Mouse (Mus musculus) hindbrain, embryonic 10.5 days (tissue): Measurements from ENCODE around the gene Specc1. TPM values are rescaled to one million over a fixed set of nuclear protein-coding genes. Genes with fewer than 3 reads are reported as not detected.
A peak's percentile ranks its signal among the peaks of the same experiment; 100 is the strongest.

ENCODE experiments used
- DNase-seq: peaks from one replicate; pipeline ENCODE4 v3.0.0-alpha.2; 2017; ENCODE audit warnings: low spot score
- H3K27ac ChIP-seq: fragments of 300-500 bp; sonication (generic); 2 replicates; pipeline ENCODE4 v1.5.1; 2016; ENCODE audit warnings: mild to moderate bottlenecking, moderate library complexity
- H3K27me3 ChIP-seq: fragments of 300-500 bp; sonication (generic); 2 replicates; pipeline ENCODE4 v1.6.1; 2016; ENCODE audit warnings: mild to moderate bottlenecking; ENCODE audit not compliant: poor library complexity, insufficient read depth, severe bottlenecking
- H3K36me3 ChIP-seq: fragments of 300-500 bp; sonication (generic); 2 replicates; pipeline ENCODE4 v1.6.1; 2016; ENCODE audit warnings: mild to moderate bottlenecking, moderate library complexity
- H3K4me1 ChIP-seq: fragments of 300-500 bp; sonication (generic); replicated peaks from 2 replicates; pipeline ENCODE4 v1.6.1; 2016; ENCODE audit warnings: mild to moderate bottlenecking
- H3K4me3 ChIP-seq: fragments of 300-500 bp; sonication (generic); 2 replicates; pipeline ENCODE4 v1.5.1; 2016; ENCODE audit warnings: mild to moderate bottlenecking, moderate library complexity
- H3K9me3 ChIP-seq: fragments of 300-500 bp; sonication (generic); 2 replicates; pipeline ENCODE4 v1.6.1; 2016; ENCODE audit warnings: mild to moderate bottlenecking, moderate library complexity
- WGBS: fragments of 180-500 bp; shearing (Covaris S2); methylation state at CpG from one replicate; pipeline ENCODE4 v1.1.7; 2016; 5-methylcytosine and 5-hydroxymethylcytosine counted together
- polyA plus RNA-seq: library from polyadenylated mRNA; unstranded; fragments of >200 nt; fragmentation: Nextera tagmentation; extraction: Ambion mirVana; gene quantifications from 2 replicates; pipeline ENCODE4 v1.2.1, GENCODE M21; 2016

Specc1 gene
- polyA plus RNA-seq, 1 experiment from 2014 or later, result 14.5 TPM

DNA sequence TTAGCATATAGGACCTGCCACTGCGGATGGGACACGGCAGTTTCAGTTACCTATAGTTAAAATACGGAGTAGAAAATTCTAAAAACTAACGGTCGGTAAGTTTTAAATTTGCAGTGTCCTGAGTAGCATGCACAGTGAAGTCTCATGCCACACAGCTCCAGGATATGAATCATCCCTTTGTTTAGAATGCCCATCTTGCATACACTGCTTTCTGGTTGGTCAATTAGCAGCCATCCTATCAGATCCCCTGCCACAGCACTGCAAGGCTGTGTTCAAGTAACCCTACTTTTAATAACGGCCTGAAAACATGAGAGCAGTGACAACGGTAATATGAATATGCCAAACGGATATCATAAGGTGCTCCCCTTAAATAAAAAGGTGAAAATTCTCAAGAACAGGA is 118.0 kb downstream of the Specc1 start:
- 91% methylated on average over 8 of the region's 8 CpGs for WGBS
- no peak for DNase-seq
- H3K36me3 ChIP-seq, result no peaks in the 10 kb centered on the region
- H3K27me3 ChIP-seq, result peaks cover 4% of the 10 kb centered on the region; the same call in 1 of the 2 replicates
- no peaks in the 10 kb centered on the region for H3K9me3 ChIP-seq
- no peak overlapping the region for H3K27ac ChIP-seq
- peaks cover 22% of the 10 kb centered on the region for H3K4me1 ChIP-seq
- no peak overlapping the region for H3K4me3 ChIP-seq

DNA sequence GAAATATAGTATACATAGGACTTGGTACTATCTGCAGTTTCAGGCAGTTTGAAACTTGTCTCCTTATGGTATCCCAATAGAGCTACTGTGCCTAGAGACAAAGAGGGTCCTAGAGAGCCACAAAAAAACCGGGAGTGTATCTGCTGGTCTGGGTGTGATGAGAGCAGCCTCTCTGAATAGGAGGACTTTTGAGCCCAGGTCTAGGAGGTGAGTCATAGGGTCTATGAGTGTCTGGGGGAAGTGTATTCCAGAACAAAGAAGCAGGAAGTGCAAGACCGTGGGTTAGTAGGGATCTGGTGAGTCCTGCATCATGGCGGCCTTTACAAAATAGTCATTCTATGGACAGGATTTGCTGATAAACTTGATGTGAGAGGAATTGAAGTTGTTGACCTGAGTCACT is 118.5 kb downstream of the Specc1 start:
- 90% methylated on average over 3 of the region's 3 CpGs for WGBS
- Histone ChIP-seq H3K9me3 (no peaks in the 10 kb centered on the region), H3K27me3 (peaks cover 4% of the 10 kb centered on the region; the same call in 1 of the 2 replicates), H3K4me1 (peaks cover 17% of the 10 kb centered on the region), H3K36me3 (no peaks in the 10 kb centered on the region), H3K4me3 (no peak overlapping the region), H3K27ac (no peak overlapping the region)
- DNase-seq, result no peak

DNA sequence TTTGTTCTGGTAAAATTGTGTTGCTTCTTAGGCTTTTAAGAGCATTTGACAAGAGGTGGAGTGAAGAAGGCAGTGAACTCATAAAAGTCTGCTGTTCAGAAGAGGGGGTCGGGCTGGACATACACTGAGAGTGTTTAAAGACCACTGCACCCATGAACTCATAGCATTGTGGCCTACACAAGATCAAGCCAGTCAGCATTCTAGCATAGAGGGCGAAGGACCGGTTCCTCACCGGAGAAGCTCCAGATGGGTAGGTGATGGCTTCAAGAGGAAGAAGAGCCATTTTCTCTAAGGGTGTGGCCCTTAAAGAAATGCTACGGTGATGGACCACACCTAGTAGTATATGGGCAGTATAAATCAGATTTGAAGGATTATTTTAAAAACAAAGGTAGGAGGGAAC is 119.0 kb downstream of the Specc1 start:
- no peak overlapping the region for H3K4me3 ChIP-seq
- no peak for DNase-seq
- H3K36me3 ChIP-seq, result no peaks in the 10 kb centered on the region
- 94% methylated on average over 5 of the region's 5 CpGs for WGBS
- no peak overlapping the region for H3K27ac ChIP-seq
- peaks cover 13% of the 10 kb centered on the region for H3K4me1 ChIP-seq
- no peaks in the 10 kb centered on the region for H3K9me3 ChIP-seq
- peaks cover 4% of the 10 kb centered on the region; the same call in 1 of the 2 replicates for H3K27me3 ChIP-seq

DNA sequence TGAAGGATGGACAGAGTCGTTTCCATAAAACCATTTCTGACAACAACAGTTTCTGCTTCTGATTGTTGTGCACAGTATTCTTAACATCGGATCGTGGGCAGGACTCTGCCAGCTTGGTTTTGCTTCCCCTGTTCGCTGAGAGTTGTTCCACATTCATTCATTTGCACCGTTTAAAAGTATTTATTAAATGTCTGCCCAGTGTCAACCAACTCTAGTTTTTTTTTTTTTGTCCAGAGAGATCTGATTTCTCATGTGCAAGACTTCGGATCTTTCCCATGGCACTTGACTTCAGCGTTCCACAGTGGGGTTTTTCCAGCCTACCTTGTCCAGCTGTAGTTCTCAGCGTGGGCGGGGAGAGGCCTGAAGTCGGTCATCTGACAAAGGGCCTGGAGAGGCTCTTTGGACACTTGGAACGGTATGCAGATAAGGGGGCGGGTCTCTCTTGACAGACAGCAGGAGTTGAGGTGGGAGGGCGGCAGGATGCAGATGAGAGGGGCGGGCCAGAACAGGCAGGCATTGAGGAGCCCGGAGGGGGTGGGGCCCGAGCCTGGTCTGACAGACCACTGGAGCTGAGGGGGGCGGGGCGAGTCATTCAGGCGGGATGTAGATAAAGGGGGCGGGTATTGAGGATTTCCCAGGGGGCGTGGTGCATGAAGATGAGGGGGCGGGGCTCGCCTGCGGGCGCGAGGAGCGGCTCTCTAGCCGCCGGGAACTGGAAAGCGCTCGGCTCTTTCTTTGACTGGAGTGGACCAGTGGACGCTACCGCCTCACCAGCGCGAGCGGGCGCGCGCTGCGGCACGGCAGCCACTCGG is 120.0 kb downstream of the Specc1 start:
- WGBS, result 6% methylated on average over 42 of the region's 42 CpGs
- H3K36me3 ChIP-seq, result no peaks in the 10 kb centered on the region
- peak; percentile 100 for DNase-seq
- peaks cover 13% of the 10 kb centered on the region for H3K4me1 ChIP-seq
- peak overlapping the region; percentile 86 for H3K4me3 ChIP-seq
- peaks cover 4% of the 10 kb centered on the region; the same call in 1 of the 2 replicates for H3K27me3 ChIP-seq
- H3K9me3 ChIP-seq, result no peaks in the 10 kb centered on the region
- H3K27ac ChIP-seq, result peak overlapping the region; percentile 97

DNA sequence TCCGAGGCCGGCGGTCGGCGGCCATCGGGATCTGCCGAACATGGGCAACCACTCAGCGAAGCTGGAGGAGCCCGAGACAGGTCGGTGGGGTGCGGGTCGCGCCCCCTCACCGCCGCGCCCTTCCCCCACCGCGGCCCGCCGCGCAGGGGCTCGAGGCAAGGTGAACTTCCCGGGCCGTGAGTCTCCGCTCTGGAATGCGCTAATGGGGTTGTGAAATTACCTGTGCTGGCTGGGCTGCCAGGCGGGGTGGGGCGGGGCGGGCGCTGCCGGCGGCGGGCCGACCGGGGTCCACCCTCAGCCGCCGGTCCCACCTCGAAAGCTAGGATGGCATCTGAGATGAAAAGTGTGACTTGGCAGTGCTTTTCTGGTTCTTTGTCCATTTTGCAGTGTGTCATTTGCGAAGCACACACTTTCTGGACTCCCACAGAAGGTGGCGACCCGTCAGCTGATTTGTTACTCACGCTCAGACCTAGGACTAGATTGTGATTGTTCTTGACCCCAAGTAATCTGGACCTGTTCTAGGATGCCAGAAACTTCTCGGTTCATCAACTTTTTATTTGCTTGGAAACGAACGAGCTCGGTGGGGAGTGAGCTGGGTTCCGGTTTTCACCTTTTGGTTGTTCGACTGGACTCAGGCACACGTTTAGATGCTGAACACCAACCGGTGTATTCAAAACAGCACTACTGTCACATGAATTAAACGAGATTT is 120.7 kb downstream of the Specc1 start:
- peak overlapping the region; percentile 86 for H3K4me3 ChIP-seq
- no peak for DNase-seq
- H3K27me3 ChIP-seq, result peaks cover 4% of the 10 kb centered on the region; the same call in 1 of the 2 replicates
- no peaks in the 10 kb centered on the region for H3K9me3 ChIP-seq
- peak overlapping the region; percentile 97 for H3K27ac ChIP-seq
- no peaks in the 10 kb centered on the region for H3K36me3 ChIP-seq
- 1% methylated on average over 51 of the region's 51 CpGs for WGBS
- peaks cover 13% of the 10 kb centered on the region for H3K4me1 ChIP-seq

DNA sequence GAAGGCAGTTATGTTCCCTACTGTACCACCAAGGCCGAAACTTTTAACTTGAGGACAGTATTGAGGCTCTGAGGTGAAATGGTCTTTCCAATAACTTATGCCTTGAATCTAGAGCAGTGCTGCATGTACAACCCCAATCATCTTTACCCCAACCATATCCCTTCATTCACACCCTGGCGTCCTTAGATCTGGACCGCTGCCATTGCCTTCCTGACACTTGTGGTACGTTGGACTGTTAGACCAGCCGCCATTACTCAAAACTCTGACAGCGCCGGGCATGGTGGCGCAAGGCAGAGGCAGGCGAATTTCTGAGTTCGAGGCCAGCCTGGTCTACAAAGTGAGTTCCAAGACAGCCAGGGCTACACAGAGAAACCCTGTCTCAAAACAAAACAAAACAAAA is 121.8 kb downstream of the Specc1 start:
- Histone ChIP-seq H3K9me3 (no peaks in the 10 kb centered on the region), H3K36me3 (no peaks in the 10 kb centered on the region), H3K27me3 (peaks cover 4% of the 10 kb centered on the region; the same call in 1 of the 2 replicates), H3K4me3 (peak overlapping the region; percentile 86; the same call in 1 of the 2 replicates), H3K4me1 (peaks cover 13% of the 10 kb centered on the region), H3K27ac (no peak overlapping the region)
- WGBS, result 95% methylated on average over 10 of the region's 10 CpGs
- no peak for DNase-seq

DNA sequence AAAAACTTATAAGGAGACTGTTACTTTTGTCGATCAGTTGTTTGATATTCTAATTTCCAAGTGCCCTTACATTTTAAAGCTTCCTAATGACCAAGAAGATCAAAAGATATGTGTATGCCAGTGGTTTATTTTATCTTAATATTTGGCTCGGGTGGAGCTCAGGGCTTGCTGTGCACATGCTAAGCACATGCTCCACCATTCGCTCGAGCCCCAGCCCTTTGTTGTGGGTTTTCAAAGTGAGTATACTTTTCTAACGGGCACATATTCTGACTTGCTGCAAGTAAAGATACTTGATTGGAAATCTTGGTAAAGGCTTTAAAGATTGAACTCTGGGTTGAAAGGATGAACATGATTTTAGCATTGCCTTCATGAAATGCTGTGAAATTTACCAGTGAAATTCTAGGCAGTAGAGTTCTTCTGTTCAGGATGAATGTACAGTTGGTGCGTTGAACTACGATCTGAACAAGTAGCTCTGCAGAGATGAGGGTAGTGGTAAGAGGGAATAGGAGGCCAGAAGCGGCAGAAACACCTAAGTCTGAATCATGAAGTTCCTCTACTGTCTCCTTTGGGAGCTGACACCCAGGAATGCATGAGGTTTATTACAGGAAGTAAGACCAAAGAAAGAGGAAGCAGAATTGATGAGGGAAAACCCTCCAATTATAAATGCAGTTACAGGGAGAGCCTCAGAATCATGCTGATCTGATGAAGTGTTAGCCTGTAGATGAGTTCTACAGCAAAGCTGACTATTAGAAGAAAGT is 122.7 kb downstream of the Specc1 start:
- no peak for DNase-seq

DNA sequence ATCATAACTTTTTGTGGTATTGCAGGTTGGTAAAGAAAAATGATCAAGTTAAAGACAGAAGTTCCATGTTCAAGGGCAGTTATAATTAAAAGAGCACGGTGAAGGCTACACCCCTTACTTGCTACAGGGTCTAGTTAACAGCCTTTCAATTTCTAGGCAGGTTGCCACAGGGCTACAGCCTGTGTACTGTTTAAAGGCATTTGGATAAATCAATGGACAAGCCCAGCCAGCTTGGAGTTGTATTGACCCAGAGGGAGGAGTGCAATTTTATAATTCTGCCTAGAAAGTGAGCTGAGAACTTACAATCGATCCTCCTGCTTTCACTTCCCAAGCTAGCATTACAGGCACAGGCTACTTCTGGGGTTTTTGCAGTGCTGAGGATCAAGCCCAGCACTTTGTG is 123.9 kb downstream of the Specc1 start:
- Histone ChIP-seq H3K27ac (no peak overlapping the region), H3K27me3 (peaks cover 2% of the 10 kb centered on the region; the same call in 1 of the 2 replicates), H3K36me3 (no peaks in the 10 kb centered on the region), H3K4me3 (no peak overlapping the region), H3K4me1 (peaks cover 13% of the 10 kb centered on the region), H3K9me3 (no peaks in the 10 kb centered on the region)
- 83% methylated on average over 2 of the region's 2 CpGs for WGBS
- no peak for DNase-seq

More for the DNA sequence above, 122.7 kb downstream of the Specc1 start:
- Histone ChIP-seq H3K9me3 (no peaks in the 10 kb centered on the region), H3K4me3 (no peak overlapping the region), H3K27me3 (peaks cover 4% of the 10 kb centered on the region; the same call in 1 of the 2 replicates), H3K4me1 (peaks cover 13% of the 10 kb centered on the region), H3K27ac (no peak overlapping the region), H3K36me3 (no peaks in the 10 kb centered on the region)
- WGBS, result 92% methylated on average over 8 of the region's 8 CpGs

DNA sequence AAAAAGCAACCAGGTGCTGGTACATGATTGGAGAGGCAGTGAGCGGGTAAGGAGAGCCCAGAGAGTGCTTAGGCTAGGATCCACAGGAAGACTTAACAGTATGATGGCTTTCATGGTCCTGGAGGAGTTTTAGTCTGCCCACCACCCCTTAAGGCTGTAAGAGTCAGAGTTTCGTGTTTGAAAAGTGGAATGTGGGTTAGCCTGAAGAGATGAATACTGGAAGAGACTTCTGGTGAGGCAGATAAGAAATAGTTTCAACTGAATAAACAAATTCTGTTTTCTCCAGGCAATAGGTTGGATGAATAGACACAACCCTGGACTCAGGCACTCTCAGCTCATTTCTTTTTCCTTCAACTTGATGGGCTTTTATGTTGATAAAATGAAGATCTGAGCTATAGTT is 130.1 kb downstream of the Specc1 start:
- no peak for DNase-seq
- WGBS, result 82% methylated on average over 2 of the region's 2 CpGs
- no peak overlapping the region for H3K4me3 ChIP-seq
- no peaks in the 10 kb centered on the region for H3K9me3 ChIP-seq
- H3K36me3 ChIP-seq, result no peaks in the 10 kb centered on the region
- no peaks in the 10 kb centered on the region for H3K27me3 ChIP-seq
- 0 out of 2 replicates have a peak, but pooled peaks cover 9% of the 10 kb centered on the region for H3K4me1 ChIP-seq
- H3K27ac ChIP-seq, result no peak overlapping the region

DNA sequence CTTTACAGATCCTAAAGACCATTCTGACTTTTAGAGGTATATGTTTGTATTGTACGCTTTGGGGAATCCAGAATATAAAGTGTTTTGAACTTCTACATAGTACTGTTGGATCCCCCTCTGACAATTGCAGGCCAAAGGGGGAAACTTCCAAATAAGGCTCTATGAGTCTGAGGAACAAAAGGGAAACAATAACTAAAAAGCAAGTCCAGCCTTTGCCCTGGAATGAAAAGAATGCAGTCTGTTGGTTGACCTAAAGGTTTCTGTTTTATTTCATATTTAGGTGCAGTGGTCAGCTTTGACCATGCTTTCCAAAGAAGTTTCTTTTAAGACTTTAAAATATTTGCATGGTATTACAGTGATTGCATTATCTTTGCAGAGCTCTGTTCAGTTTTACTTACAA is 130.5 kb downstream of the Specc1 start:
- 90% methylated on average over 1 of the region's 1 CpGs for WGBS
- no peaks in the 10 kb centered on the region for H3K9me3 ChIP-seq

DNA sequence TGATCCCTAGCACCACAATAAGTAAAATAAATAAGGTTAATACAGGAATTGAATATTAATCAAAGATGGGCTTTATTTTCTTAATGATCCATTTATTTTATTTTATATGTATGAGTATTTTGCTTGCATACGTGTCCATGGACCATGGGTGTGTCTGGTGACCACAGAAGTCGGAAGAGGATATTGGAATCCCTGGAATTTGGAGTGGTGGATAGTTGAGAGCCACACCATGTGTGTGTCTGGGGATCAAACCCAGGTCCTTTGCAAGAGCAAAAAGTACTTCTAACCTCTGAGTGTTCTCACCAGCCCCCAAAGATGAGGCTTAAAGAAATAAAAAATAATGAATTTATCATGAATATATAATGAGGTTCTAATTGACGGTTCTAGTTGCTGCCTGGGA is 132.1 kb downstream of the Specc1 start:
- WGBS, result 89% methylated on average over 3 of the region's 3 CpGs
- H3K27ac ChIP-seq, result no peak overlapping the region

More for the DNA sequence above, 130.5 kb downstream of the Specc1 start:
- no peak for DNase-seq
- H3K27ac ChIP-seq, result no peak overlapping the region
- H3K4me3 ChIP-seq, result no peak overlapping the region
- no peaks in the 10 kb centered on the region for H3K27me3 ChIP-seq
- no peaks in the 10 kb centered on the region for H3K36me3 ChIP-seq
- H3K4me1 ChIP-seq, result 0 out of 2 replicates have a peak, but pooled peaks cover 9% of the 10 kb centered on the region

DNA sequence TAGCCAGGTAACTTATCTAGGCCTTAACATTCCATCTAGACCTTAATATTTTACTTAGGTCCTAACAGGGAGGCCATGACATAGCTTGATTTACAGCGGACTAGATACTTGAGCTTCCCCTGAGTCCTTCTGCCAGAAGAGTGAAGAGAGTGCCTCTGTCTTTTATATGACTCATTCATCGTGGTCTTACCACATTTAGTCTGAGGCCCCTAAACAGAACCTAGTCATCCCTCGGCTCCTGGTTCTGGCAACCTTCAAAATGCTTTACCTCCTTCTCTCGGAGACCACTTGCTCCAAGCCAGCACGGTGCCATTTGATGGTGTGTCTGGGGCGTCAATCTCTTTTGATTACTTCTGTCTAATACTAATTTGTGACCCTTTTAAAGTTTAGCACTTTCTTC is 133.8 kb downstream of the Specc1 start:
- Histone ChIP-seq H3K36me3 (0 out of 2 replicates have a peak, but pooled peaks cover 2% of the 10 kb centered on the region), H3K27me3 (no peaks in the 10 kb centered on the region), H3K27ac (no peak overlapping the region), H3K4me1 (0 out of 2 replicates have a peak, but pooled peaks cover 9% of the 10 kb centered on the region), H3K9me3 (no peaks in the 10 kb centered on the region), H3K4me3 (no peak overlapping the region)
- WGBS, result 90% methylated on average over 6 of the region's 6 CpGs
- DNase-seq, result no peak

More for the DNA sequence above, 132.1 kb downstream of the Specc1 start:
- Histone ChIP-seq H3K36me3 (0 out of 2 replicates have a peak, but pooled peaks cover 2% of the 10 kb centered on the region), H3K4me3 (no peak overlapping the region), H3K9me3 (no peaks in the 10 kb centered on the region), H3K27me3 (no peaks in the 10 kb centered on the region), H3K4me1 (0 out of 2 replicates have a peak, but pooled peaks cover 9% of the 10 kb centered on the region)
- no peak for DNase-seq
